Mouse (Mus musculus): ENCODE measurements around the gene Pfdn2. TPM values are rescaled to one million over a fixed set of nuclear protein-coding genes. Genes with fewer than 3 reads are reported as not detected.

Pfdn2 gene
- polyA plus RNA-seq, 1 experiment from 2014 or later, result 140 TPM

- Histone ChIP-seq H3K27me3 (no peaks in the 10 kb centered on the region), H3K4me2 (replicated peaks) (peak overlapping the region; percentile 78), H3K9ac (replicated peaks) (peak overlapping the region; percentile 85), H3K9me3 (no peaks in the 10 kb centered on the region), H3K36me3 (peaks cover 5% of the 10 kb centered on the region; the same call in 1 of the 2 replicates), H3K4me1 (peaks cover 38% of the 10 kb centered on the region), H3K27ac (replicated peaks) (peak overlapping the region; percentile 98), H3K4me3 (peak overlapping the region; percentile 88)
- peak; percentile 90 for ATAC-seq (ENCODE audit: low FRiP score, low read depth)
- WGBS, result 1% methylated on average over 54 of the region's 61 CpGs
Observed at GRCm38 (mm10) chr1:171329433-171330215, 15.8 kb upstream of the Pfdn2 start.

GRCm38 (mm10) chr1:171330216-171330560, 15.3 kb upstream of the Pfdn2 start:
- Histone ChIP-seq H3K4me3 (peak overlapping the region; percentile 88), H3K36me3 (peaks cover 8% of the 10 kb centered on the region; the same call in 1 of the 2 replicates), H3K9ac (replicated peaks) (peak overlapping the region; percentile 85), H3K4me2 (replicated peaks) (peak overlapping the region; percentile 78), H3K27ac (replicated peaks) (peak overlapping the region; percentile 98), H3K4me1 (peaks cover 38% of the 10 kb centered on the region), H3K27me3 (no peaks in the 10 kb centered on the region), H3K9me3 (no peaks in the 10 kb centered on the region)
- 2% methylated on average over 4 of the region's 4 CpGs for WGBS
- no peak; the same call in 1 of the 2 replicates for ATAC-seq (ENCODE audit: low FRiP score, low read depth)

- peaks cover 30% of the 10 kb centered on the region for H3K4me1 ChIP-seq
- H3K9me3 ChIP-seq, result peaks cover 6% of the 10 kb centered on the region; the same call in 1 of the 2 replicates
- ATAC-seq (ENCODE audit: low FRiP score, low read depth), result no peak
- H3K27ac ChIP-seq (replicated peaks), result no peak overlapping the region
- H3K4me2 ChIP-seq (replicated peaks), result no peak overlapping the region
- H3K27me3 ChIP-seq, result no peaks in the 10 kb centered on the region
- H3K9ac ChIP-seq (replicated peaks), result no peak overlapping the region
- H3K4me3 ChIP-seq, result no peak overlapping the region
- WGBS, result 95% methylated on average over 16 of the region's 16 CpGs
- H3K36me3 ChIP-seq, result peaks cover 60% of the 10 kb centered on the region
Observed at GRCm38 (mm10) chr1:171342262-171343207, 2.9 kb upstream of the Pfdn2 start.

- Histone ChIP-seq H3K9ac (replicated peaks) (no peak overlapping the region), H3K27me3 (no peaks in the 10 kb centered on the region), H3K4me3 (no peak overlapping the region), H3K4me2 (replicated peaks) (peak overlapping the region; percentile 82), H3K4me1 (peaks cover 30% of the 10 kb centered on the region), H3K9me3 (peaks cover 6% of the 10 kb centered on the region; the same call in 1 of the 2 replicates), H3K27ac (replicated peaks) (no peak overlapping the region), H3K36me3 (peaks cover 45% of the 10 kb centered on the region)
- WGBS, result 85% methylated on average over 8 of the region's 9 CpGs
- no peak for ATAC-seq (ENCODE audit: low FRiP score, low read depth)
Observed at GRCm38 (mm10) chr1:171343922-171344677, 1.4 kb upstream of the Pfdn2 start.

GRCm38 (mm10) chr1:171344715-171345114, 755 bp upstream of the Pfdn2 start:
- peaks cover 39% of the 10 kb centered on the region for H3K36me3 ChIP-seq
- H3K9ac ChIP-seq (replicated peaks), result peak overlapping the region; percentile 80; the same call in 1 of the 2 replicates
- peak overlapping the region; percentile 91 for H3K4me3 ChIP-seq
- ATAC-seq (ENCODE audit: low FRiP score, low read depth), result no peak
- no peaks in the 10 kb centered on the region for H3K27me3 ChIP-seq
- 77% methylated on average over 9 of the region's 9 CpGs for WGBS
- H3K27ac ChIP-seq (replicated peaks), result no peak overlapping the region
- H3K9me3 ChIP-seq, result peaks cover 6% of the 10 kb centered on the region; the same call in 1 of the 2 replicates
- H3K4me1 ChIP-seq, result peaks cover 30% of the 10 kb centered on the region
- peak overlapping the region; percentile 82 for H3K4me2 ChIP-seq (replicated peaks)

GRCm38 (mm10) chr1:171346095-171346450, 603 bp downstream of the Pfdn2 start:
- Histone ChIP-seq H3K4me1 (peaks cover 30% of the 10 kb centered on the region), H3K27me3 (no peaks in the 10 kb centered on the region), H3K9me3 (peaks cover 6% of the 10 kb centered on the region; the same call in 1 of the 2 replicates), H3K9ac (replicated peaks) (peak overlapping the region; percentile 80), H3K4me2 (replicated peaks) (peak overlapping the region; percentile 82), H3K36me3 (peaks cover 26% of the 10 kb centered on the region), H3K27ac (replicated peaks) (no peak overlapping the region), H3K4me3 (peak overlapping the region; percentile 91)
- WGBS, result 2% methylated on average over 14 of the region's 14 CpGs
- ATAC-seq (ENCODE audit: low FRiP score, low read depth), result no peak

GRCm38 (mm10) chr1:171348665-171349064, 3.2 kb downstream of the Pfdn2 start:
- H3K36me3 ChIP-seq, result no peaks in the 10 kb centered on the region
- H3K27me3 ChIP-seq, result no peaks in the 10 kb centered on the region
- peaks cover 29% of the 10 kb centered on the region for H3K4me1 ChIP-seq
- peaks cover 6% of the 10 kb centered on the region; the same call in 1 of the 2 replicates for H3K9me3 ChIP-seq
- no peak overlapping the region for H3K4me2 ChIP-seq (replicated peaks)
- ATAC-seq (ENCODE audit: low FRiP score, low read depth), result no peak
- WGBS, result 90% methylated on average over 3 of the region's 3 CpGs
- no peak overlapping the region for H3K9ac ChIP-seq (replicated peaks)
- no peak overlapping the region for H3K27ac ChIP-seq (replicated peaks)
- no peak overlapping the region for H3K4me3 ChIP-seq

GRCm38 (mm10) chr1:171349210-171349609, 3.7 kb downstream of the Pfdn2 start:
- 93% methylated on average over 2 of the region's 2 CpGs for WGBS
- Histone ChIP-seq H3K27me3 (no peaks in the 10 kb centered on the region), H3K36me3 (no peaks in the 10 kb centered on the region), H3K27ac (replicated peaks) (no peak overlapping the region), H3K4me3 (no peak overlapping the region), H3K4me2 (replicated peaks) (no peak overlapping the region), H3K9ac (replicated peaks) (no peak overlapping the region), H3K9me3 (peaks cover 6% of the 10 kb centered on the region; the same call in 1 of the 2 replicates), H3K4me1 (peaks cover 23% of the 10 kb centered on the region)
- ATAC-seq (ENCODE audit: low FRiP score, low read depth), result no peak

GRCm38 (mm10) chr1:171355812-171356340, 10.4 kb downstream of the Pfdn2 start:
- peaks cover 21% of the 10 kb centered on the region; the same call in 1 of the 2 replicates for H3K36me3 ChIP-seq
- no peaks in the 10 kb centered on the region for H3K27me3 ChIP-seq
- H3K4me1 ChIP-seq, result peaks cover 13% of the 10 kb centered on the region
- H3K9ac ChIP-seq (replicated peaks), result no peak overlapping the region
- H3K27ac ChIP-seq (replicated peaks), result no peak overlapping the region
- 71% methylated on average over 5 of the region's 5 CpGs for WGBS
- H3K4me2 ChIP-seq (replicated peaks), result no peak overlapping the region
- no peak overlapping the region for H3K4me3 ChIP-seq
- no peak for ATAC-seq (ENCODE audit: low FRiP score, low read depth)
- H3K9me3 ChIP-seq, result no peaks in the 10 kb centered on the region

- Histone ChIP-seq H3K27ac (replicated peaks) (no peak overlapping the region), H3K4me3 (no peak overlapping the region), H3K4me2 (replicated peaks) (no peak overlapping the region), H3K27me3 (no peaks in the 10 kb centered on the region), H3K9ac (replicated peaks) (no peak overlapping the region), H3K36me3 (peaks cover 21% of the 10 kb centered on the region; the same call in 1 of the 2 replicates), H3K9me3 (no peaks in the 10 kb centered on the region), H3K4me1 (peaks cover 14% of the 10 kb centered on the region)
- WGBS, result 89% methylated on average over 2 of the region's 2 CpGs
- no peak for ATAC-seq (ENCODE audit: low FRiP score, low read depth)
Observed at GRCm38 (mm10) chr1:171356814-171357213, 11.3 kb downstream of the Pfdn2 start.

GRCm38 (mm10) chr1:171358421-171358820, 13.0 kb downstream of the Pfdn2 start:
- Histone ChIP-seq H3K36me3 (peaks cover 21% of the 10 kb centered on the region; the same call in 1 of the 2 replicates), H3K4me1 (peaks cover 14% of the 10 kb centered on the region), H3K9ac (replicated peaks) (no peak overlapping the region), H3K27me3 (no peaks in the 10 kb centered on the region), H3K27ac (replicated peaks) (no peak overlapping the region), H3K9me3 (no peaks in the 10 kb centered on the region), H3K4me2 (replicated peaks) (no peak overlapping the region), H3K4me3 (no peak overlapping the region)
- 83% methylated on average over 4 of the region's 4 CpGs for WGBS
- ATAC-seq (ENCODE audit: low FRiP score, low read depth), result no peak
